Mouse (Mus musculus) kidney, adult 2 months (tissue): ENCODE results near the gene Gli2.

ENCODE experiments used
- CTCF ChIP-seq: fragments of 200-500 bp; conservative IDR thresholded peaks from 2 replicates; pipeline ENCODE4 v1.5.1; 2011; ENCODE audit warnings: low read depth, mild to moderate bottlenecking, control low read depth, low read length, moderate library complexity, mixed read lengths; ENCODE audit not compliant: insufficient read depth, insufficient read length
- POLR2A ChIP-seq: fragments of 200-500 bp; IDR thresholded peaks from one replicate; pipeline ENCODE4 v1.6.1; 2011; ENCODE audit warnings: low read depth, low read length, control low read depth

DNA sequence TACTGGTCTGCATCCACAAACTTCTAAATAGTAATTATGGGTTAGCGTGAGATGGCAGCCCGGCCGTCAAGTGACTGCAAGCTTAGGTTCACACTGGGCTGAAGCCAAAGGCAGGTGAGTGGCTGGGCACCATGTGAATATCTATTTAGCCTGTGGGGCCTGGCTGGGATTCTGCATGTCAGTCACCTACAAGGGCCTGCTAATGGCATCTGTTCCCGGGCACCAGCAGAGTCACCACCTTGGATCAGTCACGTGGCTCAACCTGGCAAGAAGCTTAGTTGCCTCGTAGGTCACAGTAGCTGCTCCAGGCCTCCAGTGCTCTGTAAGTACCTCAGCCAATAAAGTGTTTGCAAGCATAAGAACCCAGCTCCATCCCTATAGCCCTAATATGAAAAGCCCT lies 131.2 kb downstream of the Gli2 start:
- TF ChIP-seq CTCF (no peak), POLR2A (no peak)
